In the genomic region with DNA sequence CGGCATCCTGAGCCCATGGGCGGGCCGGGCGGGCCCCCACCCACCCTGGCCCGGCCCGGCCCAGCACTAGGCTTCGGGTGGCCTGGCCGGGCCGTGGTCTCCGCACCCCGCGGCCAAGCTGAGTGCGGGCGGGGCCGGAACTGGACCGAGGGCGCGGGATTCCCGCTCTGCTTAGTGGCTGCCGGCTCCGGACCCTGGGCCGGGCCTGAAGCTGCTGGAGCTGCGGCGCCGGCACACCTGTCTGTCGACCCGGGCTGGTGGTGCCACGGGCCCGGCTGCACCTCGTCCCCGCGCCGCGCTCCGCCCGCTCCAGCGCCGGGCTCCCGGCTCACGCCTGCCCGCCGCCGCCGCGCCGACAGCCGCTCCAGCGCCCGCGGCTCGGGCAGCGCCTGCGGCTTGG, we compare ENCODE assay signal across 8 mouse cellular contexts. TPM values are rescaled to one million over a fixed set of nuclear protein-coding genes. Genes with fewer than 3 reads are reported as not detected.
DNase-seq lines count a peak whose midpoint lies in the region; ATAC-seq and TF ChIP-seq lines count a peak whose summit lies in the region.

A gene (minus strand): TSS at position 327 of the 400 bp plus-strand sequence.

- no peak within 1 kb of the TSS for H3K27ac ChIP-seq in ES-Bruce4 (ENCODE audit: insufficient read depth, low read length)
- peak within 1 kb of the TSS; percentile 90 for H3K27ac ChIP-seq in forebrain, embryonic 14.5 days (ENCODE audit: low read depth, low read length)
- peak within 1 kb of the TSS; percentile 73 for H3K27ac ChIP-seq in intestine, postnatal 0 days (ENCODE audit: low read depth, low read length)
- peak within 1 kb of the TSS; percentile 91 for H3K27ac ChIP-seq in midbrain, embryonic 15.5 days

- no peak for TF ChIP-seq CTCF in ES-Bruce4 (IDR thresholded peaks at IDR 0.05; ENCODE audit: low read depth, low read length)
- TF ChIP-seq CTCF in intestine, postnatal 0 days (IDR thresholded peaks at IDR 0.05; ENCODE audit: low read depth) = no peak

- no peak for TF ChIP-seq POLR2A in ES-Bruce4 (IDR thresholded peaks at IDR 0.05; ENCODE audit: insufficient read depth, low read length)

- peak; percentile 53; the same call in 1 of the 2 replicates for ATAC-seq in forebrain, embryonic 14.5 days
- 0 out of 2 replicates have a peak, but pooled peaks have one; percentile 4 for ATAC-seq in intestine, postnatal 0 days
- peak; percentile 57 for ATAC-seq in midbrain, embryonic 15.5 days (replicated peaks)

- no peaks in the 10 kb centered on the region for H3K36me3 ChIP-seq in ES-Bruce4 (ENCODE audit: control insufficient read depth, insufficient read depth, low read length, poor library complexity, severe bottlenecking)
- no peaks in the 10 kb centered on the region for H3K36me3 ChIP-seq in forebrain, embryonic 14.5 days (ENCODE audit: control insufficient read depth, insufficient read depth, low read length)
- H3K36me3 ChIP-seq in intestine, postnatal 0 days (ENCODE audit: control insufficient read depth, insufficient read depth) = no peaks in the 10 kb centered on the region
- H3K36me3 ChIP-seq in midbrain, embryonic 15.5 days (replicated peaks) = no peaks in the 10 kb centered on the region

- peak within 1 kb of the TSS; percentile 66 for H3K4me3 ChIP-seq in ES-Bruce4 (ENCODE audit: low read depth, low read length)
- H3K4me3 ChIP-seq in forebrain, embryonic 14.5 days (ENCODE audit: low read depth, low read length) = peak within 1 kb of the TSS; percentile 67
- H3K4me3 ChIP-seq in intestine, postnatal 0 days (ENCODE audit: low read depth, low read length) = peak within 1 kb of the TSS; percentile 66
- peak within 1 kb of the TSS; percentile 78 for H3K4me3 ChIP-seq in midbrain, embryonic 15.5 days

- peak within 1 kb of the TSS; percentile 96 for H3K4me2 ChIP-seq in forebrain, embryonic 14.5 days (ENCODE audit: low read length)
- peak within 1 kb of the TSS; percentile 91 for H3K4me2 ChIP-seq in intestine, postnatal 0 days (replicated peaks; ENCODE audit: low read depth)
- H3K4me2 ChIP-seq in midbrain, embryonic 15.5 days = peak within 1 kb of the TSS; percentile 62

- H3K9ac ChIP-seq in ES-Bruce4 (ENCODE audit: low read depth, poor library complexity, severe bottlenecking) = peak within 1 kb of the TSS; percentile 83
- H3K9ac ChIP-seq in forebrain, embryonic 14.5 days (ENCODE audit: low read length) = peak within 1 kb of the TSS; percentile 83
- peak within 1 kb of the TSS; percentile 50 for H3K9ac ChIP-seq in intestine, postnatal 0 days (ENCODE audit: low read depth, low read length)
- H3K9ac ChIP-seq in midbrain, embryonic 15.5 days = peak within 1 kb of the TSS; percentile 85

- TF ChIP-seq EP300 in ES-Bruce4 (IDR thresholded peaks at IDR 0.05; ENCODE audit: insufficient read depth, low read depth, low read length) = no peak

- DNase-seq in frontal cortex, adult 2 months (ENCODE audit: extremely low spot score in 1 of 2, low spot score in 1 of 2) = no peak
- DNase-seq in frontal cortex, postnatal 10 days (ENCODE audit: low spot score in 2 of 2) = no peak
- no peak for DNase-seq in forebrain, embryonic 14.5 days (ENCODE audit: low spot score)
- DNase-seq in gastrocnemius, adult 18-20 months (ENCODE audit: low spot score) = no peak
- no peak for DNase-seq in urinary bladder, postnatal 10 days (ENCODE audit: low spot score)

- WGBS in forebrain, embryonic 14.5 days = 0% methylated on average over 27 of the region's 53 CpGs
- WGBS in intestine, postnatal 0 days = 2% methylated on average over 53 of the region's 53 CpGs
- 0% methylated on average over 30 of the region's 53 CpGs for WGBS in midbrain, embryonic 15.5 days

- no peaks in the 10 kb centered on the region for H3K9me3 ChIP-seq in ES-Bruce4 (replicated peaks; ENCODE audit: control insufficient read depth, insufficient read depth, low read length, poor library complexity, severe bottlenecking)
- H3K9me3 ChIP-seq in forebrain, embryonic 14.5 days (replicated peaks; ENCODE audit: control insufficient read depth, low read length) = no peaks in the 10 kb centered on the region
- no peaks in the 10 kb centered on the region for H3K9me3 ChIP-seq in intestine, postnatal 0 days (ENCODE audit: control insufficient read depth)
- no peaks in the 10 kb centered on the region for H3K9me3 ChIP-seq in midbrain, embryonic 15.5 days

- peaks cover 2% of the 10 kb centered on the region for H3K4me1 ChIP-seq in ES-Bruce4 (ENCODE audit: control insufficient read depth, insufficient read depth, low read length)
- peaks cover 35% of the 10 kb centered on the region for H3K4me1 ChIP-seq in forebrain, embryonic 14.5 days (ENCODE audit: control insufficient read depth, insufficient read depth, low read length)
- no peaks in the 10 kb centered on the region for H3K4me1 ChIP-seq in intestine, postnatal 0 days (replicated peaks; ENCODE audit: control insufficient read depth, insufficient read depth, low read length)
- H3K4me1 ChIP-seq in midbrain, embryonic 15.5 days = peaks cover 54% of the 10 kb centered on the region

- H3K27me3 ChIP-seq in ES-Bruce4 (ENCODE audit: control insufficient read depth, insufficient read depth, low read length, poor library complexity, severe bottlenecking) = no peaks in the 10 kb centered on the region
- peaks cover 5% of the 10 kb centered on the region; the same call in 1 of the 2 replicates for H3K27me3 ChIP-seq in forebrain, embryonic 14.5 days (replicated peaks; ENCODE audit: control insufficient read depth, insufficient read depth, low read length)
- peaks cover 44% of the 10 kb centered on the region for H3K27me3 ChIP-seq in intestine, postnatal 0 days (replicated peaks; ENCODE audit: control insufficient read depth, insufficient read depth, low read length)
- no peaks in the 10 kb centered on the region for H3K27me3 ChIP-seq in midbrain, embryonic 15.5 days (replicated peaks)

RNA-seq across cellular contexts. Expression of the gene that starts here (rescaled TPM):
- polyA plus RNA-seq in frontal cortex, adult 2 months (2012; rRNA removed) = 65.0 and 65.8 TPM in 2 replicates
- polyA plus RNA-seq in ES-Bruce4 (2011; ENCODE audit: insufficient read depth, insufficient read length, low read depth, missing spikeins) = 3.3 and 5.8 TPM in 2 replicates
- 4.7 and 5.2 TPM in 2 replicates for polyA plus RNA-seq in forebrain, embryonic 14.5 days (2014; fragmentation: Nextera tagmentation; extraction: Ambion mirVana)
- 3.0 and 3.1 TPM in 2 replicates for polyA plus RNA-seq in intestine, postnatal 0 days (2015; fragmentation: Nextera tagmentation; extraction: Ambion mirVana)
- 11.8 and 13.9 TPM in 2 replicates for polyA plus RNA-seq in midbrain, embryonic 15.5 days (2015; fragmentation: Nextera tagmentation; extraction: Ambion mirVana)
- 1 to 10 TPM; 1.1 to 1.5 TPM for total RNA-seq in gastrocnemius, adult 18-20 months (2021)

Comparison
In these comparisons a context has a peak if more than half of its experiments do, and no peak if none do; other contexts are left out.
1. ATAC-seq: peak in every context shown above with its lines; median percentile 57 in midbrain, embryonic 15.5 days; 53 in forebrain, embryonic 14.5 days; 4 in intestine, postnatal 0 days.